Mouse (Mus musculus): ENCODE results near the gene Card14.

DNA sequence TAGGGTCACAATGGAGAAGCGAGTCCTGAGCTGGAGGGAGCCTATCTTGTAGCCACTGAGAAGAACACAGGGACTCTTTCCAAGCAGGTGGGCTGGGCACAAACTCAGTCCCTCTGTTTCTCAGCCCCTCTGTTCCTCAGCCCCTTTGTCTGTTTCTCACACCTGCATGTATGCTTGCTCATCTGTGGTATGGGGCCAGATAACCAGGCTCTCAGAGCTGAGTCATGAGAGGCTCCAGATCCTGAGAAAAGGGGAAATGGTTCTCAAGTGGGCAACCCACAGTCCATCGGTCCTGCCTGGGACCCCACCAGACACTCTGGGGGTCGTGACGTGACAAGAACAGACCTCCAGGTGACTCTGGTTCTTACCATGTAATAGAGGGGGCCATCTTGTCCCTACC, 39.6 kb downstream of the Card14 start:
- TF ChIP-seq CTCF (IDR thresholded peaks at IDR 0.05; ENCODE audit: insufficient read depth, low read length) (no peak), POLR2A (IDR thresholded peaks at IDR 0.05; ENCODE audit: borderline replicate concordance, extremely low read depth, low read depth, low read length) (no peak)

All from lung, adult 2 months (tissue).